Mouse (Mus musculus) midbrain, embryonic 12.5 days (tissue): Measurements from ENCODE around the gene Zfp644. TPM values are rescaled to one million over a fixed set of nuclear protein-coding genes. Genes with fewer than 3 reads are reported as not detected.

ENCODE experiments used
- ATAC-seq: fragments of 200-750 bp; cut with Nextera tagmentation; 2 replicates; pipeline ENCODE4 v1.8.0; 2017; ENCODE audit warnings: low read depth, moderate TSS enrichment, moderate library complexity; ENCODE audit not compliant: low FRiP score
- H3K27ac ChIP-seq: fragments of 300-500 bp; sonication (generic); replicated peaks from 2 replicates; pipeline ENCODE4 v1.5.1; 2016; ENCODE audit warnings: mild to moderate bottlenecking
- H3K27me3 ChIP-seq: fragments of 300-500 bp; sonication (generic); 2 replicates; pipeline ENCODE4 v1.6.1; 2016; ENCODE audit warnings: mild to moderate bottlenecking
- H3K36me3 ChIP-seq: fragments of 300-500 bp; sonication (generic); 2 replicates; pipeline ENCODE4 v1.6.1; 2016
- H3K4me1 ChIP-seq: fragments of 300-500 bp; sonication (generic); 2 replicates; pipeline ENCODE4 v1.6.1; 2016
- H3K4me2 ChIP-seq: fragments of 300-500 bp; sonication (generic); replicated peaks from 2 replicates; pipeline ENCODE4 v1.6.1; 2016; ENCODE audit warnings: mild to moderate bottlenecking, moderate library complexity
- H3K4me3 ChIP-seq: fragments of 300-500 bp; sonication (generic); 2 replicates; pipeline ENCODE4 v1.5.1; 2016; ENCODE audit warnings: mild to moderate bottlenecking
- H3K9ac ChIP-seq: fragments of 300-500 bp; sonication (generic); replicated peaks from 2 replicates; pipeline ENCODE4 v1.6.1; 2016; ENCODE audit warnings: mild to moderate bottlenecking, moderate library complexity
- H3K9me3 ChIP-seq: fragments of 300-500 bp; sonication (generic); 2 replicates; pipeline ENCODE4 v1.6.1; 2016; ENCODE audit warnings: mild to moderate bottlenecking
- WGBS: fragments of 180-500 bp; shearing (Covaris S2); methylation state at CpG from one replicate; pipeline ENCODE4 v1.1.7; 2016; 5-methylcytosine and 5-hydroxymethylcytosine counted together
- polyA plus RNA-seq: library from polyadenylated mRNA; unstranded; fragments of >200 nt; fragmentation: Nextera tagmentation; extraction: Ambion mirVana; gene quantifications from 2 replicates; pipeline ENCODE4 v1.2.1, GENCODE M21; 2016

Gene Zfp644
- 82.0 and 85.8 TPM in 2 replicates for polyA plus RNA-seq

DNA sequence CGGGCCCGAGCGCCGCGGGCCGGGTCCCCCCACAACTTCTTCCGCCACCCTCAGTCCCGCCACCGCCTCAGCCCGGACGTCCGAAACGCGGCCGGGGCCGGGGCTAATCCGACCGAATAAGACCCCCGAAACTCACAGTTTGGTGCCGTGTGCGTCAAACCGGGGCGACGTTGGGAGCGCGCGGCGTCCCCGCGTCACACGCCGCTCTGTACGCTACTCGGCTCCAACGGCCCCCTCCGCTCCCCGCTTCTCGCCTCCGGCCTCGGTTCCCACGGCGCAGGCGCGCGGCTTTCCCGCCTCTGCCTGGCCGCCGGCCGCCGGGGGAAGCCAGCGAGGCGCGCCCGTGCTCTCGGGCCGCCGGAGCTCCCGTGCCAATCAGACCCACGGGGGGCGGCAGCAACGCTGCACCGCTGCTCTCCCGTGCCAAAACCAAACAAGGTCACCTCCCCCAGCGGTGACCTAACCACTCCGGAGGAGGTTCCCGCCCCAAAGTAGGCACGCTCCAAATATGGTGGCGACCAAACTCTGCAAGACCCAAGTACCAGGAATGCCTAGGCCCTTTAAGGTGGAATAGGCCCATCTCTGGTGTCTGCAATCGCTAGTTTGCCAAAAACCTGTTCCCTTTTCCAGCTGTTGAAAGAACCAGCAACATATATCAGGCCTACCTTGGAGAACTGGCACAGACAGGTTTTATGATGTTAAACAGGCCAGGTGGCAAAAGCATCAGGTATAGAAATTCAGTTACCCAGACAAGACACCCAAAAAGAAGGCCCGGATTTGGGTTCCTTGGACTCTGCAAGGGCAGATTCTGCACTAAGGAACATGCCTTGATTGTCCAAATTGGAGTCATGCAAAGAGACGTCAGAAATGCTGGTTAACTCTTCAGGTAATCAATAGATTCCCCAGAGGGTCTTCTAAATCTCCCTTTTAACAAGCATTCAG is at the start of gene Zfp644:
TSS of gene Zfp644 (minus strand) at position 892 of the 942 bp plus-strand sequence.
- Histone ChIP-seq H3K9ac (peak within 1 kb of the TSS; percentile 80), H3K27ac (peak within 1 kb of the TSS; percentile 98), H3K36me3 (peaks cover 3% of the 10 kb centered on the region; the same call in 1 of the 2 replicates), H3K9me3 (no peaks in the 10 kb centered on the region), H3K4me3 (peak within 1 kb of the TSS; percentile 67), H3K4me2 (peak within 1 kb of the TSS; percentile 74), H3K27me3 (no peaks in the 10 kb centered on the region), H3K4me1 (peaks cover 39% of the 10 kb centered on the region)
- peak; percentile 94 for ATAC-seq
- WGBS: 2% methylated on average over 71 of the region's 71 CpGs

DNA sequence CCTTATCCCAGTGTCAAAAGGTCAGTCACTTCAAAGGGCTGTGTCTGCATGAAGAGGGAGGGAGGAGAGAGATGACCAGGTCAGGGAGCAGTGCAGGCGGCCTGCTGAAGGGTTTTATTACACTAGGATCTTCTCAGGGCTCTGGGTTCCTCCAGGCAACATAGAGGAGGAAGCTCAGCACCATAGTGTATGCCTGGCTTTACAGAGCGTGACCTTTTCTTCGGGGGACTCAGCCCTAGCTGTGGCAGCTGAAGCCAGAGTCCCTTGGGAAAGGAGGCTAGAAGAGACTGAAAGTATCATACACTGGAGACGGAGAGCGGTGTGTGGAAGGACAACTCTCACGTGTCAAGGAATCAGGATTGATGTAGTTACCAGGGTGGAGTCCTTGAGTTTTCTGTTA is 42.6 kb upstream of the Zfp644 start:
- H3K27ac ChIP-seq: no peak overlapping the region
- 40% methylated on average over 6 of the region's 6 CpGs for WGBS
- ATAC-seq: no peak

DNA sequence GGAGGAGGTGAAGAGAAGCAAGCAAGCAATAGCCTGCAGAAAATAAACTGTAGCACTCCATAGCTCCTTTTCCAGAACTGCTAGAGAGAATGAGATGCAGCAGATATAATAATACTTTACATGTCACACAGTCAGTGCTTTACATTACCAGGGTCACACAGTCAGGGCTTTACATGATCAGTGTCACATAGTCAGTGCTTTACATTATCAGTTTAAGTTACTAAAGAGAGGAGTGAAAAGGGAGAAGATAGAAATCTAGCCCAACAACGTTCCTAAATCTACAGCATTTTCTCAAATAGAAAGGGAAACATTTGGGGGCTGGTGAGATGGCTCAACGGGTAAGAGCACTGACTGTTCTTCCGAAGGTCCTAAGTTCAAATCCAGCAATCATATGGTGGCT is 26.4 kb upstream of the Zfp644 start:
- no peaks in the 10 kb centered on the region for H3K36me3 ChIP-seq
- no peak overlapping the region for H3K4me2 ChIP-seq
- no peak overlapping the region for H3K9ac ChIP-seq
- no peaks in the 10 kb centered on the region for H3K9me3 ChIP-seq
- WGBS: 94% methylated on average over 3 of the region's 3 CpGs
- H3K27me3 ChIP-seq: no peaks in the 10 kb centered on the region
- no peak for ATAC-seq
- no peak overlapping the region for H3K27ac ChIP-seq
- H3K4me3 ChIP-seq: no peak overlapping the region
- 0 out of 2 replicates have a peak, but pooled peaks cover 2% of the 10 kb centered on the region for H3K4me1 ChIP-seq

More for the DNA sequence above, 42.6 kb upstream of the Zfp644 start:
- Histone ChIP-seq H3K9ac (no peak overlapping the region), H3K4me2 (no peak overlapping the region), H3K4me1 (no peaks in the 10 kb centered on the region; the same call in 1 of the 2 replicates), H3K9me3 (no peaks in the 10 kb centered on the region), H3K36me3 (no peaks in the 10 kb centered on the region), H3K27me3 (no peaks in the 10 kb centered on the region), H3K4me3 (no peak overlapping the region)

GRCm38 (mm10) chr5:106722771-106723170 is 25.7 kb upstream of the Zfp644 start:
- Histone ChIP-seq H3K27me3 (no peaks in the 10 kb centered on the region), H3K27ac (no peak overlapping the region), H3K36me3 (no peaks in the 10 kb centered on the region), H3K9ac (no peak overlapping the region), H3K9me3 (no peaks in the 10 kb centered on the region), H3K4me2 (no peak overlapping the region), H3K4me1 (0 out of 2 replicates have a peak, but pooled peaks cover 2% of the 10 kb centered on the region), H3K4me3 (no peak overlapping the region)
- WGBS: 77% methylated on average over 5 of the region's 5 CpGs
- ATAC-seq: no peak

- Histone ChIP-seq H3K36me3 (no peaks in the 10 kb centered on the region), H3K9me3 (no peaks in the 10 kb centered on the region), H3K4me1 (peaks cover 11% of the 10 kb centered on the region), H3K9ac (0 out of 2 replicates have a peak overlapping the region, but pooled peaks have one; percentile 17), H3K4me3 (no peak overlapping the region), H3K27ac (no peak overlapping the region), H3K4me2 (no peak overlapping the region), H3K27me3 (0 out of 2 replicates have a peak, but pooled peaks cover 3% of the 10 kb centered on the region)
- WGBS: 31% methylated on average over 3 of the region's 3 CpGs
- no peak; the same call in 1 of the 2 replicates for ATAC-seq
Observed at GRCm38 (mm10) chr5:106711870-106712277, 14.8 kb upstream of the Zfp644 start.

DNA sequence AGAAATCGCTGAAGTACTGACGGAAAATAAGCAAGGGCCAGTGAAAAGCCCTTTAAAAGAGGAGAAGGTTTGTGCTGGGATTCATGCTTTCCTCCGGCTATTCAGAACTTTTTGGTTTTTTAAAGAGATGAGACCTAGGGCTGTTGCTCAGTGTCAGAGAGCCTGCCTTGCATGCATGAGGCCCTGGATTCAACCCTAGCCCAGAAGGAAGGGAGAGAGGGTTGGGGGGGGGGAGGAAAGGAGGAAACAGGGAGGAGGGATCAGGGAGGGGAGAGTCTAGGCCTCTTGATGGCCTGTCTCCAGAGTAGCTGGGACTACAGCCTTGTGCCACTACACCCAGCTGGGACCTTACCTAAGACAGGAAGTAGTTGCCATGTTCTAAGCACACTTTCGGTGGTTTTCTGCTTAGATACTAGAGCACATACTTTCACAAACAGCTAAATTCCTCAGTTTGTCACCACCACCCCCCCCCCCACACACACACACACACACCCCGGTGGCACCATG is 14.2 kb upstream of the Zfp644 start:
- Histone ChIP-seq H3K9ac (no peak overlapping the region), H3K4me2 (no peak overlapping the region)
- 81% methylated on average over 5 of the region's 5 CpGs for WGBS

GRCm38 (mm10) chr5:106710611-106711010 is 13.5 kb upstream of the Zfp644 start:
- H3K4me1 ChIP-seq: peaks cover 11% of the 10 kb centered on the region
- H3K9me3 ChIP-seq: no peaks in the 10 kb centered on the region
- 0 out of 2 replicates have a peak, but pooled peaks cover 3% of the 10 kb centered on the region for H3K27me3 ChIP-seq
- no peak overlapping the region for H3K4me2 ChIP-seq
- no peak for ATAC-seq
- WGBS: 74% methylated on average over 12 of the region's 12 CpGs
- no peak overlapping the region for H3K4me3 ChIP-seq
- no peak overlapping the region for H3K9ac ChIP-seq
- no peak overlapping the region for H3K27ac ChIP-seq
- H3K36me3 ChIP-seq: no peaks in the 10 kb centered on the region

More for the DNA sequence above, 14.2 kb upstream of the Zfp644 start:
- Histone ChIP-seq H3K4me3 (no peak overlapping the region), H3K27me3 (0 out of 2 replicates have a peak, but pooled peaks cover 3% of the 10 kb centered on the region), H3K27ac (no peak overlapping the region), H3K36me3 (no peaks in the 10 kb centered on the region), H3K9me3 (no peaks in the 10 kb centered on the region), H3K4me1 (peaks cover 11% of the 10 kb centered on the region)
- ATAC-seq: no peak; the same call in 1 of the 2 replicates

DNA sequence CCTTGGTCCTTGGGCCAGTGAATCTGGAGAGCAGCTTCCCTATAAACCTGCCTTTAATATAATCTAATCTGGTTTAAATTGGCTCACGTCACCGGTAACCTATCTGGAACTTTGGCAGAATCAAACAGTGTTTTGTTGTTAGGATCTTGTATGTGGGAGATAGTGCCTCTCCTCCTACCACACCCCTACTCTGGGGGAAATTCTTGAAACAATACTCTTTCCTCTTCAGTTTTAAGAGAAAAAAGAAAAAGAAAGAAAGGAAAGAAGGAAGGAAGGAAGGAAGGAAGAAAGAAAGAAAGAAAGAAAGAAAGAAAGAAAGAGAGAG is 13.0 kb upstream of the Zfp644 start:
- no peak for ATAC-seq
- 0 out of 2 replicates have a peak, but pooled peaks cover 3% of the 10 kb centered on the region for H3K27me3 ChIP-seq
- no peaks in the 10 kb centered on the region for H3K9me3 ChIP-seq
- H3K27ac ChIP-seq: no peak overlapping the region
- no peak overlapping the region for H3K4me2 ChIP-seq
- no peaks in the 10 kb centered on the region for H3K36me3 ChIP-seq
- 44% methylated on average over 2 of the region's 2 CpGs for WGBS
- H3K4me1 ChIP-seq: peaks cover 11% of the 10 kb centered on the region
- no peak overlapping the region for H3K4me3 ChIP-seq
- no peak overlapping the region for H3K9ac ChIP-seq

- ATAC-seq: no peak
- H3K9me3 ChIP-seq: no peaks in the 10 kb centered on the region
- H3K27me3 ChIP-seq: 0 out of 2 replicates have a peak, but pooled peaks cover 3% of the 10 kb centered on the region
- no peak overlapping the region for H3K9ac ChIP-seq
- no peaks in the 10 kb centered on the region for H3K36me3 ChIP-seq
- H3K4me3 ChIP-seq: no peak overlapping the region
- H3K4me2 ChIP-seq: no peak overlapping the region
- 42% methylated on average over 11 of the region's 11 CpGs for WGBS
- no peak overlapping the region for H3K27ac ChIP-seq
- peaks cover 11% of the 10 kb centered on the region for H3K4me1 ChIP-seq
Observed at GRCm38 (mm10) chr5:106709388-106710084, 12.4 kb upstream of the Zfp644 start.

DNA sequence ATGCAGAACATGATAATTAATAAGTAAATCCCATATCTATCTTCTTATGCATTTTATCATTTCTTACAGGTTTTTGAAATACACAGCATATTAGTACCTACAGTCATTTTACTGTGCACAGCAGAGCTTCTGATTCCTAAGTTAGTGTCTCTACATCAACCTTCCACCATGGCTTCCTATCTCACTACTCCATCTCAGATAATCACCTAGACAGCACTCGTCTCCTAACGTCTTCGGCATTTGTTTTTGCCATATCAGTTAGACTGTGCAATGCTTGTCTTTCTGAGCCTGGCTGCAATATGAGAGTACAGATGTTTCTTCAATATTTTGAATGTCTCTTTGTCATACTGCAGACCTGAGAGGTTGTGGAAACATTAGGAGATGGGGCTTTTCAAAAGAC is 9.3 kb upstream of the Zfp644 start:
- ATAC-seq: no peak
- WGBS: 92% methylated on average over 3 of the region's 3 CpGs
- no peaks in the 10 kb centered on the region for H3K36me3 ChIP-seq
- no peaks in the 10 kb centered on the region for H3K27me3 ChIP-seq
- no peak overlapping the region for H3K4me2 ChIP-seq
- no peaks in the 10 kb centered on the region for H3K9me3 ChIP-seq
- H3K27ac ChIP-seq: no peak overlapping the region
- H3K9ac ChIP-seq: no peak overlapping the region
- H3K4me3 ChIP-seq: no peak overlapping the region
- H3K4me1 ChIP-seq: peaks cover 2% of the 10 kb centered on the region; the same call in 1 of the 2 replicates

DNA sequence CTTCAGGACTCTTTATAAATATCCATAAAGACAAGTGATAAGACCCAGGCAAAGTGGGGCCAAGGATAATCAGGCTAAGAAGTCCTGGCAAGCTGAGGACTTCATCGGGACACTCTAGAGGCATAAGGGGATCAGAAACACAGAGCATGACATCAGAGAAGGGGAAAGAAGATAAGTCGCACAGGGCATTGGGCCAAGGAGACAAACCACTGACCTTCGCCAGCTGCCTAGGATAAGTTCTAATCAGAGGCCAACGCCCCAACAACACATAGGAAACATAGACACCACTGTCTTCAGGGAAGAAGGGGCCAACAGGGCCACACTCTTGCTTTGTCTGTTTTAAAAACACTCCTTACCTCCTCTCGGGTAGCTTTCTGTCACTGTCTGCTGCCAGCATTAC is 8.1 kb upstream of the Zfp644 start:
- no peaks in the 10 kb centered on the region for H3K36me3 ChIP-seq
- ATAC-seq: no peak
- H3K9me3 ChIP-seq: no peaks in the 10 kb centered on the region
- no peaks in the 10 kb centered on the region for H3K4me1 ChIP-seq
- H3K9ac ChIP-seq: no peak overlapping the region
- no peak overlapping the region for H3K27ac ChIP-seq
- no peak overlapping the region for H3K4me2 ChIP-seq
- WGBS: 84% methylated on average over 5 of the region's 5 CpGs
- H3K4me3 ChIP-seq: no peak overlapping the region
- H3K27me3 ChIP-seq: no peaks in the 10 kb centered on the region
